Mouse (Mus musculus): ENCODE data around the gene Dop1b.
A peak's percentile ranks its signal among the peaks of the same experiment; 100 is the strongest.

The Dop1b gene

DNA sequence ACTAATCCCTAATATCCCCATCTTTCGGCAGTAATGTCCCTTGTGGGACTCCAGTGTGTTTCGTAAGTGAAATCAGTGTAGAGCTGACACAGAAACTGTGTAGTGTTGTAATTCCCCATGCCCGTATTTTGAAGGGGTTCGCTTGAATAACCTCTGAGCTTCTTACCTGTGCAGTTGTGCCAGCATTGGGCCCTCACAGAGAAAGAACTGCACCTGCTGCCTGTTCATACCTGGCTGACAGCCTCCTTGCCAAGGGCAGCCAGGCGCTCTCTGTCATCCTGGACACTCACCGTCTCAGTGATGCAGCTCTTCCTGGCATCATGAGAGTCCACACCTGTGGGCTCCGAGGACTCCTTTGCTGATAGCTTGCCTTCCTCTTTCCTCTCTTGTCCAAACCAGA lies 1.3 kb downstream of the Dop1b start:
- DNase-seq (ENCODE audit: low read depth, low spot score): no peak

DNA sequence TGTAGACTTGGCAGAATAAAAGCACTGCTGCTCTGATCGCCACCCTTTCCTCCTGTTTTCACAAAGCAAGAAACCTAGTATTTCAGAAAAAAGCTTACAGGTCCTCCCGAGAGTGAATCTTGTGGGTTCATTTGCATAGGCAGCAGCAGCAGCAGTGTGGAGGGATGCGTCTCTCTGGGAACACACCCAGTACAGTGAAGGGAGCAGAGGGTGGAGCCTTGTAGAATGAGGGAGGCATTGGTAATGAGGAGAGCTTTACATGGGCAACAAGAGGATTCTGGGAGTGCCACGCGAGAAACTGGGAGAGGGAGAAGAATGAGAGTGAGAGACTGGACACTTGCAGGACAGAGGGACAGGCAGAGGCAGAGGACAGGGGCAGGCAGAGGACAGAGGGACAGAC lies 2.7 kb downstream of the Dop1b start:
- no peak for DNase-seq (ENCODE audit: low read depth, low spot score)

DNA sequence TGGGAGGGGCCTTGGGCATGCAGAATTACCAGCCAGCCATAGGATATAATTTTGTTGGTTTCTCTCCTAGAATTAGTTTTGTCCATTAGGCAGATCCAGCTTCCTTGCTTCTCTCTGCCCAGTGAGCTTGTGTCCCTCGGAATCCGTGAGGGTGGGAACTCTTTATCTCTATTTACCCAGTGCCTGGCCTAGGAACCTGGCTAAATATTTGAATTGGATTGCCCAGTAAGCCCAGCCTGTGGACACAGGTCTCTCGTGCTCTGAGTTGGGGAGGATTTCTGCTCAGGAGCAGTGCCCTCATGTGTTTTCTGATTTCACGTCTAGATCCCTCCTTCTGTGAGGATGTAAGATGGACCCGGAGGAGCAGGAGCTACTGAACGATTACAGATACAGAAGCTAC lies 4.1 kb downstream of the Dop1b start:
- DNase-seq (ENCODE audit: low read depth, low spot score): no peak

DNA sequence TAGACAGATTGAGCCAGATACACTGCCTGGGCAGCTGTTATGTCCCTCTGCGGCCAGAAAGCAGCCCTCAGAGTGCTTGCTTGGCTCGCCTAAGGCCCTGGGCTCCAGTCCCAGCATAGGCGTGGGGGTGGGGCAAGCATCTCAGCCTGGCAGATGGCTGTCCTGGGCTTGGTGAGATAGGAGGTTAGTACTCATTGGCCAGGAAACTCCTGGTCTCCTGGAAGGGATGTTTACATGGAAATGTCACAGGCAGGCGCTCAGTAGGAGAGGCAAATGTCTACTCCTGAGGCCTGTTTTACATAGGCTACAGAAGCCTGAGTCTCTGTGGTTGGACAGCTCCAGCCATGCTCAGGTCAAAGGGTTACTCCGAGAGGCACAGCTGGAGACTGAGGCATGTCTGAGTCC lies 5.6 kb downstream of the Dop1b start:
- DNase-seq (ENCODE audit: low read depth, low spot score): no peak

DNA sequence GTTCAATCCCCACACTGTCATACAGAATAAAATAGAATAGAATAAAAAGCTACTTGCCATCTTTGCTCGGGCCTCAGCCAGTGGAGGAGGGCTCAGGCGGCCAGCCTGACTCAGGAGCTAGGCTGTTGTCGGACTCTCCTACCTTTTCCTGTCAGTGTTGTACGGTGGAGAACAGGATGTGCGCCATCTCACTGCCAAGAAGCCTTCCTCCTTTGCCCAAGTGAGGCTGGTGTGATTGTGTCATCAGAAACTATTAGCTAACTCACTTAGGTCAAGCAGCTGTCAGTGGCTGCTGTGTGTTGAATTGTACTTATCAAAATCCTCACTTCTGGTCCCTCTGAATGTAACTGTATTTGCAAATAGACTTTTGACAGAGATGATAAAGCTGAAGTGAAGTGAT lies 10.1 kb downstream of the Dop1b start:
- DNase-seq (ENCODE audit: low read depth, low spot score): no peak

DNA sequence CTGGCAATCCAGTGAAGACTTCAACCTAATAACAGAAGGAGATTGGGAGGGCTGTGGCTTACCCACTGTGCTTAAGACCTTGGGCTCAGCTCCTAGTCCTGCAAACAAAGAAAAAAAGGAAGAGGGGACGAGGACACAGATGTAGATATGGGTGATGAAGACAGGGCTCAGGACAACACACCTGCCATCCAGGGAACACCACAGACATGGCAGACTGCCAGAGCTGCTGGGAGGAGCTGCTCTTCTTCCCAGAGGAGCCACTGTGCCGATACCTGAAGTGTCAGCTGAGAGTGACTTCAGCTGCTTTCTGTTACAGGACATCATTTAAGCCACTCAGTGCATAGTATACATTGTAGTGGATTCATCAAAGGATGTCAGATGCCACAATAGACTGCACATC lies 10.8 kb downstream of the Dop1b start:
- no peak for DNase-seq (ENCODE audit: low read depth, low spot score)

DNA sequence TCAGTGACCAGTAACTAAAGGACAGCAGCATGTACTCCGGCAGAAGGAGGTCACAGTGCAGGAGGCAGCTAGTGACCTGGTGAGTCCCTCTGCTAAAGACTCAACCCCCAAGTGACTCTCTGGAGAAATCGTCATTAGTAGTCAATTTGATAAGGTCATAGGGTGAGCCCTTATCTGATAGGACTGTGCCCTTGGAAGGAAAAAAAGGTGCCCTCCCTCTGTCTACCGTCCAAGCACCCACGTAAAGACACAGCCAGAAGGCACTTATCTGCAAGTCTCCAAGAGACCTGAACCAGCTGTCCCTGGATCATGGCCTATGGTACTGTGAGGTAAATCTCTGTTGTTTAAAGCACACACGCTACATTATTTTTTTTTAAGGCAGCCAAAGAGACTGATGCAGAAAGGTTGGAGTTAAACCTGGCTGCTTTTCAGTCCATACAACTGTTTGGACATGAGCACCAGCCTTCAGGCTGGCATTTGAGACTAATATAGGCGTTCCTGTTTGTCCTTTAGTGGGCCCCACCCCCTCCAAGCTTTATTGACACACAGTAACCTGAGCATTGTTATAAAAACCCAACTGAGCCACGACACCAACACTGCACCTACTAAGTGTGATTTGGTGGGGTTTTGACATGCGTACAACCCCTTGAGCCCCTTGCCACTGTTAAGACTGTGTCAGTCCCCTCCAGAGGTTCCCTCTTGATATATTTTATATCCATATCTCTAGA lies 13.9 kb downstream of the Dop1b start:
- DNase-seq (ENCODE audit: low read depth, low spot score): no peak

DNA sequence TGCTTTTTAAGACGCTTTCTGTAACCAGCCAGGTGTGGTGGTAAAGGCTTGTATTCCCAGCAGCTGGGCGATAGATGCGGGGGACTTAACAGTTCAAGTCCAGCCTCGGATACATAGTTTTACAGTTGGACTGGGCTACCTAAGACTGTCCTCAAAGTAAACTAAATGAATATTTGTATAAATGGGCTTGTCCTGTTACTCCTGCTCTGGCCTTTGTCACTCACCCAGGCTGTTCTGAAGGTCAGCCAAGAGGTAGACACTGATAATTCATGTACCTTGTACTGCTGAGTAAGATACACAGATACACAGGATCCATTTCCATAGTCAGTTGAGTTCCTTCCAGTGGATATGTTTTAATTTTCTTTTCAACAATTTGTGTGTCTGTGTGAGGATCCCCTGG lies 14.5 kb downstream of the Dop1b start:
- DNase-seq (ENCODE audit: low read depth, low spot score): no peak

DNA sequence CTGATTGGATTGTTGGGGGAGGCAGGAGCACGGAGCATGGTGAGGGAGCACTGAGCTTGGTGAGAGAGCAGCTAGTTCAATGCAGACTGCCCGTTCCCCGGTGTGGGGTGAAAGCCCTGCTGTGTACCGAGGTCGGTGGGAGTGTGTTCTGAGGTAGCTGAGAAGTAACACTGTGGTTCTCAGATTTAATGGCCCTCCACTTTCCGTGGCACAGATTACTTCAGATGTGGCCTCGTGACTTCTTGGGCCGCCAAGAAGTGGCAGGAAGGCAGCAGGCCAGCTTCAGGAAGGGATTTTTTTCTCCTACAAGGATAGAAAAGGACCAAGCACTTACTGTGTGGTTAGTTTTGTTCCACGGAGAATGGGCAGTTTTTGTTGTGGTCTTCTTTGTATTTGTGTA lies 17.0 kb downstream of the Dop1b start:
- DNase-seq (ENCODE audit: low read depth, low spot score): no peak

DNA sequence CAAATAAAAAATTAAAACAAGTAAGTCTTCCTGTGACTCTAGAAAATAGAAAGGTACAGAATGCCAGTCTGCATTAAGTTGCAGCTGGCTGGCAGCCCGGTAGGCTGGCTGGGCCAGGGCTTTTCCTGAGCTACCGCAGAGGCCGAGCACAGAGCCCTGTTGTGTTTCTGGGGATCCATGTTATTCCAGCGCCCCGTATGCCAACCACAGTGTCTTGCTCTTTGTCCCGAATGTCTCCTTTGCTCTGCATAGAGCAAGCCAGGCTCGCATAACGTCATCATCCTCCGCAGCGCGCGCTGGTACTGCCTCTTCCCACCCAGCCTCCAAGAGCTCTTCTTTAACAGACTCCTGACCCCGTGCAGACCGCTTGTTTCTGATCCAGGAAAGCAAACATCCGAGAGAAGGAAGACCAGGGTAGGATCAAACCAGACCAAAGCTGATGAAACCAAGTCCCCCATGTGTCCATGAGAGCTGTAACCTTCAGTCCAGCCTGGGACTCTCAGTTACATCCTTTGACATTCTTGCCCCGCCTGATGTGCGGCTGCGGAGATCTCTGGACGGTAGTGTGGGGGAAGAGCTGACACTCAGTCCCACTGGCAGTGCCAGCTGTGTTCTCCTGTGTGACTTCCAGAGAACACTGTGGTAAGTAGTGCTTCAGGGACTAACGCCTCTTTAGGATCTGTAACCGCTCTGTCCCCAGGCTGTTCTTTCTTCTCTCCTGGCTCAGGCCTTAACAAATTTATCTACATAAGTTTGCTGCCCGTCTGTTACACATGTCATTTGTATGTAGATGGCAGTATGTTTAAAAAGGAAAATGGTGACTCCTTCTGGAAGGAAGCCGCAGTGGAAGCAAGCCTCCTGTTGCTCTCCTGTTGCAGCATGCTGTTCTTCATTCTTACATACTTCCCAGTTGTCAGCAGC lies 18.4 kb downstream of the Dop1b start:
- DNase-seq (ENCODE audit: low read depth, low spot score): no peak

DNA sequence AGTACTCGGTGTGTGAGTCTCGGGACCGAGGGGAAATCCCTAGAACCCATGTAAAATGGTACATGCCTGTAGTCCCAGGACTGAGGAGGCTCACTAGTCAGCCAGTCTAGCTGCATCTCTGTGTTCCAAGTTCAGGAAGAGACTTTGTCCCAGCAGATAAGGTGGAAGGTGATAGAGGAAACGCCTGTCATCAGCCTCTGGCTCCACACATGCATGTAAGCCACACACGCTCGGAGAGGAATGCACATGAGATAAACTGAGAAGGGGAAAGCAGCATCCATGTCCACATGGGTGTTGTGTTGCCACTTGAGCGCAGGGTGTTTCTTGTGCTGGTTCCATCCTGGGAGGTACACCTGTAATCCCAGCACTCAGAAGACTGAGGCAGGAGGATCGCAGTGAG lies 19.6 kb downstream of the Dop1b start:
- DNase-seq (ENCODE audit: low read depth, low spot score): no peak

DNA sequence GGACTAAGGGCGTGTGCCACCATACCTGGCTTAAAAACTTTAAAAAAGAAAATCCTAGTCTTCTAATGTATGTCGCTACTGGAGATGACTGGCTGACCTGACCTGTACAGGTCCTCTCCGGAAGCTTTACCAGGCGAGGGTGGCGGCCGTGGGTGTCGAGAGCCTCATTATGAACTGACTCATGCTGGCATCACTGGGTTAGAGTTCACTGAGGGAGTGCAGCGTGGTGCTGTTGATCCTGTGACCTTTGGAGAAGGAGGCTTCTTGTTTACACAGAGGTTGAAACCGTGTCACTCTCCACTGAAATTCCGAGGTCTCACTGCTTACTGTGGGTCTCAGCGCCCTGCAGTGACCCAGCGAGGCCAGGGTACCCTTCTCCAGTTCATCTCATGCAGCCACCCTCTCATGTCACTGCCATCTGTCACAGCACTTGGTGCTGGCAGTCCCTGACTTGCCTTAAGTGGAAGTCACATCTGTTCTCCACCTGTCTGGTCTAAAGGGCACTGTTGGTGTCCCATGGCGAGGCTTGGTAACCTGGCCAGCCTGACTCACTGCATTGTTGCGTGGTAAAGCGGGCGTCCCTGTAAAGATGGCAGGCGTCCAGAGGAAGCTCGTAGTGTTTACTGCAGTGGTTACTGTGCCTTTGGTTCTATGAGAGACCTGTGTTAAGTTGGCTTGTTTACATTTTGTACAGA lies 21.3 kb downstream of the Dop1b start:
- no peak for DNase-seq (ENCODE audit: low read depth, low spot score)

DNA sequence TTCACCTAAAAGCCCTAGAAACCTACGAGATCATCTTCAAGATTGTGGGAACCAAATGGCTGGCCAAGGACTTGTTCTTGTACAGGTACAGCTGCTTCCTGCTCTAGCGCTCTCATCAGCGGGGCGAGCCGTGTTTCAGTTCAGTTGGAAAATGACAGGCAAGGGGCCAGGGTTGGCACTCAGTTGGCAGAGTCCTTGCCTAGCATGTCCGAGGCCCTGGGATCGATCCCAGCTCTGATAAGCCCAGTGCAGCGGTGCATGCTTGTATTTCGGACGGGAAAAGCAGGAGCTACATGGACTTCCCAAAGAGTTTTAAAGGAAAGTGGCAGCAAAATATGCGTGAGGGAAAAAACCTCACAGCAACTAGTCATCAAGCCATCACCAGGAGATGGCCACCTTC lies 27.5 kb downstream of the Dop1b start:
- no peak for DNase-seq (ENCODE audit: low read depth, low spot score)

DNA sequence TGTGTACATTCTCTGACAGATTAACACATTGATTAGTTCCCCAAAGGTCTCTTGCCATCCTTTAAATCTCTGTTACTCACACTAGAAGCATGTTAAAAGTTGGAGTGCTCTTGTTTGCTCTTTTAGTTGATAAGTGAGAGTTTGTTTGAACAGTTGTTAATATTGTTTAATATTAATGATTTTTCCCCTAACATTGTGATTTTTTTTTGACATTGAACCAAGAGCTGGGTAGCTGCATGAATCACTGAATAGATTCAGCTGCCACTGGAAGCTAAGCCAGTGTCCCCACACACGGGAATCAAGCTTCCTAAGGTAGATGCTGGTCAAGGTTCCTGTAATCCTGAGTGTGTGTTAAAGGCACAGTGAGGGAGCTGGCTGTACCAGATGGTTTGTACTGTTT lies 31.2 kb downstream of the Dop1b start:
- DNase-seq (ENCODE audit: low read depth, low spot score): no peak

DNA sequence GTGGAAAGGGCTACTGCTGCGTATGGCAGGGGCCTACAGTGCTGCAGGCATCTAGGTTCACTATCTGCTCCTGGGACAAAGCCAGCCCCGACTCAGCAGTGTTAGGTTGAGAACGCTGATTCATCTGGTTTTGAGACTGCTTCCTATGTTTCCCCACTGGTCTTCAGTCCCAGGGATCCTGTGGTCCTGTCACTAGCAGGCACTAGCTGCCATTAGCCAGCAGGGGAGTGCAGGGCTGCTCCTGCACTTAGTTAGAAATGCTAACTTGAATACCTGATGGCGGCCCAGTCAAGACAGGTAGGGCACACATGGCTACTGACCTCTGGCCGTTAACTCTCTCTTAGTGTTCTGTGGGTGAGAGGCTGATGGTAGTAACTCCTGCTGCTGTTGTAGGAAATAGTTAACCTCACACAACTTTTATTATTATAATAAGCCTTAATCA lies 32.4 kb downstream of the Dop1b start:
- DNase-seq (ENCODE audit: low read depth, low spot score): no peak

DNA sequence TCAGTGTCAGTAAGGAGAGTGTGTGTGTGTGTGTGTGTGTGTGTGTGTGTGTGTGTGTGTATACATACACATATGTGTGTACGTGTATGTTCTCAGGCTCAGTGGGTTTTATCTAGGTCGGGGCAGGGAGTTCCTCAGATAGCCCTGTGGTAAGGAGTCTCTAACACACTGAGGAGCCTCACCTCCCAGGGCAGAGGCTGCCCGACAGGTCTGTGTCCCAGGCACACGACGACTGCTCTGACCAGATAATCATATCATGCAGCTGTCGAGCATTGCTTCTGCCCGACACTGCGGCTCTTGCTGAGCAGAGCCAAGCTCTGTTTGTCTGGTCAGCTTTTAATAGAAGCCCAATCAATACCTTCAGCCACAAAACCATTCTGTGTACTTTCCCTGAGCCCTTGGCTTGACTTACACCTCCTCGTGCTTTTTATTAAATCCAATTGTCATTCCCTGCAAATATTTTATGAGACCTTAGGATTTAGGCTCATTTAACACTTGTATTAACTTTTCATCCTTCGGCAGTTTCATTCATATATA lies 33.2 kb downstream of the Dop1b start:
- no peak for DNase-seq (ENCODE audit: low read depth, low spot score)

DNA sequence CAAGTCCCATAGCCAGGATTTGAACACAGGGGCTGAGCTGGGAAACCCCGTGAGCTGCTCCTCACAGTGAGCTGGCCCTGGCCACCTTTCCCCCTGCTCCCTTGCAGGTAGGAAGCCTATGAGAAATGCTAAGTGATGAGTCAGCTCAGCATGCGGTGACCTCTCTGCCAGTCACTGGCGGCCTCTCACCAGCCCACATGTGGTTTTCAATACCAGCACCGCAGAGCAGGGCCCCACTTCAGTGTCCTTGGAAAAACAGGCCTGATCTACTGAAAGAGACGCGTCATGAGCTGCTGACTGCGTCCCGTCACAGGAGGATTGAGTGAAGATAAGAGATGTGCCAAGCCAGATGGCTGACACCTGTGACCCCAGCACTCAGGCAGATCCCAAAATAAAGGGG lies 34.7 kb downstream of the Dop1b start:
- DNase-seq (ENCODE audit: low read depth, low spot score): peak; percentile 47

DNA sequence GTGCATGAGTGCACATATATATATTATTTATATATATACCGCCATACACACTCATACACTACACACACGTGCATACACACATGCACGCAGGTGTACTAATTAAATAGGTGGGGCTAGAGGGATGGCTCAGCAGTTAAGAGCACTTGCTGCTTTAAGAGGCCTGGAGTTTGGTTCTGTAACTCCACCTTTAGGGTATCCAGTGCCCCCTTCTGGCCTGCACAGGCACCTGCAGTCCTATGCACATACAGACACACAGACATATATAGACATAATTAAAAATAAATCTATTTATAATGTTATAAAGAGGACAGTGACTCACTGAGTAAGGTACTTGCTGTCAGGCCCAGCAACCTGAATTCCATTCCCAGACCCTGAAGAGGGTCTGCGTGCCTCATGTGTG lies 35.3 kb downstream of the Dop1b start:
- peak; percentile 18 for DNase-seq (ENCODE audit: low read depth, low spot score)

DNA sequence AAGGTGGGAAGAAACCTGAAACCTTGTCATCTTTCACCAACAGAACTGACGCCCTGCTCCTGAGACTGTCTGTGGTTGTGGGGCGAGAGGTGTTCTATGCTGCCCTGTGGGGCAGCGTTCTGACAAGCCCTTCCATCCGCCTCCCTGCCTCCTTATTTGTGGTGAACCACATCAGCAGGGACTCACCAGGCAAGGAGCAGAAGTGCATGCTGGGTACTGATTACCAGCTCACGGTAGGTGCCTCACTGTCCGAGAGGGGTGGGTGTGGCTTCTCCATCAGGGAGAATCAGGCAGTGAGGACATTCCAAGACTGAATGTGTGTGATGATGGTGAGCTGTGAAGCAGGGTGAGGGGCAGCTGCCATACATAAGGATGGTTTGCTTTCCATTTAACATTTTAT lies 35.7 kb downstream of the Dop1b start:
- DNase-seq (ENCODE audit: low read depth, low spot score): peak; percentile 19

DNA sequence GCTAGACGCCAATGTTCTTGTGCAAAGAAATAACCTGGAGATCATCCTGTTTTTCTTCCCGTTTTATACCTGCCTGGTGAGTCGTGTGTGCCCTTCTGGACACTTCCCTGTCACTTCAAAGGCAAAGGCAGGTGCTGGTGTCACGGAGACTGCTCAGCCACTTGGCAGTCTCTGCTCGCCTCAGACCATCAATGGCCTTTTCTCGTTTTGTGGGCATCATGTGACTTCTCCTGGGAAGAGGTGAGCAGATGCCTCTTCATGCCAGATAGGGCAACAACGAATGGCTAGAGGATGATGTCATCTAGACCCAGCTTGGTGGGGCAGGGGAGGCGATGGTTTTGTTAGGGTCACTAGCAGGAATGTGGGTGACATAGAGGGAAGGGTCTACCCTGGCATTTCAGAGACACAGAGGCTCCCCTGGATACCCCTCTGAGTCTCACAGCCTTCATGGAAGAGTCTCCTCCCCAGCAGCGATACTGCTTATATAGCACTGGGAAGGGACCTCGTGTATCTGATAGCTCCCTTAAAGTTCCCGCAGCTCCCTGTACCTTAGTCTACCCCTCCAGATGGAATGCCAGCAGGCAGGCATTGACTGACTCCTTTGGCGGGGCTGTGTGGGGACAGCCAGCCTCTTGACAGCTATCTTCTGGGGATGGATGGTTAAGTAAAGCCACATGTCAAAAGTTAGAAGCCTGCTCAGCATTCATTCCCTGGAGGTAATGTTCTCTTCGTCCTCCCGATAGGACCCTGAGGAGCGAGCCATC lies 37.6 kb downstream of the Dop1b start:
- no peak for DNase-seq (ENCODE audit: low read depth, low spot score)

DNA sequence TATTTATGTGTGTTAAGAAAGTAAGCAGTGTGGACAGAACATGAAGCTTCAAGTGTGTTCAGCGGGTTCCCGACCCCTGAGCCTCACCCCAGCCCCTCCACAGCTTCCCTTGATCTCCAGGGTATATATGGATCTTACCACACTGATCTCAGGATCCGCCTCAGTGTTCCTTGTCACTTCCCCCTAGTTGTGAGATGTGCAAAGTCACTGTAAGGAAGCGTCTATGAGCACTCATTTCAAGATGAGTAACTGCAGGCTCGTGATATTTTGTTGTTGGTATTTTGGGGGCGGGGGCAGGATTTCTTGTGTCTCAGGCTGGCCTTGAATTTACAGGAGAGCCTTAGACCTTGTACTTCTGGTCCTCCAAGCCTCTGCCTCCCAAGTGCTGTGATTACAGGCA lies 38.8 kb downstream of the Dop1b start:
- no peak for DNase-seq (ENCODE audit: low read depth, low spot score)

Data from CD4-positive helper T cell, adult 2 months (primary cell).